Mouse (Mus musculus): ENCODE measurements at regions not wholly inside any gene's neighbourhood (a gene's known extent, or its start where the extent isn't known, plus 50 kb on each side); places are given as distances from the start of the nearest gene placed in this dataset.

- ATAC-seq (ENCODE audit: insufficient number of reproducible peaks, low FRiP score, low TSS enrichment, low read depth) = no peak
- H3K9me3 ChIP-seq = no peaks in the 10 kb centered on the region
These were observed 104.3 kb upstream of the Foxn2 start for GRCm38 (mm10) chr17:88336140-88336769.

DNA sequence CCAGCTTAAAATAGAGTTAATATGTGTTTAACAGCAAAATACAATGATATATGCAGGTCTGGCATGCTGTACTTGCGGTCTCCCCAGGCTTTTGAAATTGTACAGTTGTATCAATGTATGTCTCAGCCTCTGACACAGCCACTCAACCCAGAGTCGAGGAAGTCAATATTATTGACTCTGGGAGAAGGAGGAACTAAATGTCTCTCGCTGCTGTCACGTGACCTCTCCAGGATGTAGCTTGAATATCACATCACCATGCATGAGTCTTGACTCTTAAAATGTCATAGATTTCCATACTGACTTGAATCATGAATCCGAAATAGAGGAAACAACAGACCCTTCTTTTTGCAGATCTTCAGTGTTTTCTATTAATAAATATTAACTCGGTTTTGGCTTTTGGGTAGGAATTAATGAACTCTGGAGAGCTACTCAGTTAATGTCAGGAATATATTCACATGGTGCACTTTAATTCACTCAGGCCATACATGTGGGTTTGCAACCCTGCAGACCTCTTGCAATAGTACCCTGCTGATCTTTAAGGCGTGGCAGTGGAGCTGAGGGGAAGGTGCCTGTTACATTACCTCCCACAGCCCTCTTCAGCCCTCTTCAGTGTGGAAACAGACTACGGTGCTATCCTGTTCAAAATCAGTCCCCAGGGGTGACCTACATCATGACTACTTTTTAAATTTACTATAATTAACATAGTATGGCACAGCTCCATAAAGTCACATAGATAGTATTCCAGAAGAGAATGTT is 102.7 kb upstream of the Foxn2 start:
- no peaks in the 10 kb centered on the region for H3K4me1 ChIP-seq
- H3K27me3 ChIP-seq = no peaks in the 10 kb centered on the region
- no peak overlapping the region for H3K4me3 ChIP-seq
- no peak overlapping the region for H3K27ac ChIP-seq
- 82% methylated on average over 8 of the region's 8 CpGs for WGBS
- H3K9me3 ChIP-seq = no peaks in the 10 kb centered on the region
- no peak overlapping the region for H3K9ac ChIP-seq
- no peaks in the 10 kb centered on the region for H3K36me3 ChIP-seq
- H3K4me2 ChIP-seq = no peak overlapping the region
- ATAC-seq (ENCODE audit: insufficient number of reproducible peaks, low FRiP score, low TSS enrichment, low read depth) = no peak

More at GRCm38 (mm10) chr17:88336140-88336769, 104.3 kb upstream of the Foxn2 start:
- H3K9ac ChIP-seq = no peak overlapping the region
- H3K4me2 ChIP-seq = no peak overlapping the region
- H3K36me3 ChIP-seq = no peaks in the 10 kb centered on the region
- 50% methylated on average over 3 of the region's 3 CpGs for WGBS
- H3K4me3 ChIP-seq = no peak overlapping the region
- no peak overlapping the region for H3K27ac ChIP-seq
- no peaks in the 10 kb centered on the region for H3K4me1 ChIP-seq
- H3K27me3 ChIP-seq = no peaks in the 10 kb centered on the region

DNA sequence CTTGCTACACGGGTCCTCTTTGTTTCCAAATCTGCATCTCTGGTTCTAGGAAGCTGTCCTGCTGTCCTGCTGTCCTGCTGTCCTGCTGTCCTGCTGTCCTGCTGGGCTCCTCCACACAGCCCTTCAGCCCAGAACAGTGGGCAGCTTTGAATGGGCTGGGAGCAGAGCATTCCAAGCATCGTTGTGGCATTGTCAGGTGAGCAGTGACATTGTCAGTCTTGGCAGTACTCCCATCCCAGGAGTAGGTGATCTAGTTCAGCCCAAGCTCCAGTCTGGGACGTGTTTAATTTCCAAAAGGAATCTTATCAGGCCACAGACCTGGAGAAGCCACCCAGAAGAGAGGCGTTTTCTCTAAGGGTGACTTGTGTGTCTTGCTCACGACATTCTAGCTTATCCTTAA is 99.4 kb upstream of the Foxn2 start:
- Histone ChIP-seq H3K4me3 (no peak overlapping the region), H3K4me1 (no peaks in the 10 kb centered on the region), H3K9me3 (no peaks in the 10 kb centered on the region), H3K27me3 (no peaks in the 10 kb centered on the region), H3K27ac (no peak overlapping the region), H3K9ac (no peak overlapping the region), H3K36me3 (no peaks in the 10 kb centered on the region), H3K4me2 (no peak overlapping the region)
- 73% methylated on average over 5 of the region's 5 CpGs for WGBS
- ATAC-seq (ENCODE audit: insufficient number of reproducible peaks, low FRiP score, low TSS enrichment, low read depth) = no peak

DNA sequence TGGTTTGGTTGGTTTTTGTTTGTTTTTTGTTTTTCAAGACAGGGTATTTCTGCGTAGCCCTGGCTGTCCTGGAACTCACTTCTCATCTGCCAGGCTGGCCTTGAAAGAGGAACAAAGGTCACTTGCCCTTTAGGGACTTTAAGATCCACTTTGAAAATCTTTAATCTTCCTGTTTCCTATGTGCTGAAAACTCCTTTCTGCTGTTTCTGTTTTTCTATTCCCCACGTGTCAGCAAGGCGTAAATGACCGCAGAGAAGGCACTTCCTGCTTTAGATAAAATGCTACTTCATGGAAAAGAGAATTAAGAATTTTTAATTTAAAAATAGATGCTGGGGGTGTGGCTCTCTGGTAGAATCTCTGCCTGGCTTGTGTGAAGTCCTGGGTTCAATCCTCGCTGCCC is 98.9 kb upstream of the Foxn2 start:
- no peak for ATAC-seq (ENCODE audit: insufficient number of reproducible peaks, low FRiP score, low TSS enrichment, low read depth)
- Histone ChIP-seq H3K27me3 (no peaks in the 10 kb centered on the region), H3K4me1 (no peaks in the 10 kb centered on the region), H3K9ac (no peak overlapping the region), H3K27ac (no peak overlapping the region), H3K36me3 (no peaks in the 10 kb centered on the region), H3K9me3 (no peaks in the 10 kb centered on the region), H3K4me2 (no peak overlapping the region), H3K4me3 (no peak overlapping the region)
- WGBS = 71% methylated on average over 5 of the region's 5 CpGs

DNA sequence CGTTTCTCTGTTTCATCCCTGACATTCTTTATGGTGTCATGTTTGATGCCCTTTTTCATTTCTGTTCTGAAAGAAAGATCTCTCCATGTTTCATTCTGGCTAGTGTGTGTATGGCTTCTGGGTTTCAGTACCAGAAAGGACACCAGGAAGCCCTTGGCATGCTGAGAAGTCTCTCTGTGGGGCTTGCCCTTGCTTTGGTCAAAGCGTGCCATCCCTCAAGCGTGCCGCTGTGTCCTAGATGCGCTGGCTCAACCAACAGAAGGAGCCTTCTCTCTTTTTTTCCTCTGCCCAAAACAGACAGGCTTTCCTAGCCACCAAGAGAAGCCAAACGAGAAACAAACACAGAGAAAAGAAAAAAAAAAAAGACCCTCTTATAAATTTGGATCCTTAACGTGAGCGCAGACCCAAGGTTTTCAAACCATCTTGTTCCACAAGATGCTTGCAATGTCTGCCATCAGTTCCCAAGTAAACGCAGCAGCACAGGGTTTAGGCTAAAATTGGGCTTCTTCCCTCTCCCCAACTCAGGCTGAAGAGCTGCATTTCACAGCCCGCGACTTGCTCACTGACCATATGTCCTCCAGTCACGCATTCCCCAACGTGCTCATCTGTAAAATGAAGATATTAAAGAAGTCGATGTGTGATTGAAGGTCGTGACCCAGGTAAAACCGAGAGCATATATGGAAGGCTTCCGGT is 97.3 kb upstream of the Foxn2 start:
- 80% methylated on average over 17 of the region's 17 CpGs for WGBS
- H3K9me3 ChIP-seq = no peaks in the 10 kb centered on the region
- H3K27ac ChIP-seq = no peak overlapping the region
- no peak overlapping the region for H3K4me3 ChIP-seq
- H3K9ac ChIP-seq = no peak overlapping the region
- H3K4me2 ChIP-seq = no peak overlapping the region
- H3K27me3 ChIP-seq = no peaks in the 10 kb centered on the region
- no peaks in the 10 kb centered on the region for H3K4me1 ChIP-seq
- ATAC-seq (ENCODE audit: insufficient number of reproducible peaks, low FRiP score, low TSS enrichment, low read depth) = no peak
- H3K36me3 ChIP-seq = no peaks in the 10 kb centered on the region

DNA sequence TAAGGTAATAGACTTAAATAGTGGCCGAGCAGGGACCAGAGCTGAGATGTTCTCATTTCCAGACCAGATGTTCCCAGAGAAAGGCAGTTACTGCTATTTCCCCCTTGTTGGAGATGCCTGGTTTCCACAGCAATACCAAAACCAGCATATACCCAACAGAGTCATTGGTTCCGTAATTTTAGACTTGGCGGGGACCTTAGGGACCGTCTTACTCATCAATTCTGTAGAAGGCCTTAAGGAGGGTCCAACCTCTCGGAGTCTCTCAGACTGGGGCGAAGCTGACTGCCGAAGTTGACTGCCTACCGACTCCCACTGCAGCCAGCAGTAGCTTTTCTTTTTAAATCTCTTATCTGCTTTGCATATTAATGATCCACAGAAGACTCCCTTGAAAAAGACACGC is 95.1 kb upstream of the Foxn2 start:
- no peak for ATAC-seq (ENCODE audit: insufficient number of reproducible peaks, low FRiP score, low TSS enrichment, low read depth)
- Histone ChIP-seq H3K4me1 (no peaks in the 10 kb centered on the region), H3K27me3 (no peaks in the 10 kb centered on the region), H3K9me3 (no peaks in the 10 kb centered on the region), H3K4me2 (no peak overlapping the region), H3K4me3 (no peak overlapping the region), H3K27ac (no peak overlapping the region), H3K36me3 (no peaks in the 10 kb centered on the region), H3K9ac (no peak overlapping the region)
- WGBS = 82% methylated on average over 9 of the region's 9 CpGs

- no peaks in the 10 kb centered on the region for H3K9me3 ChIP-seq
- no peak for ATAC-seq (ENCODE audit: insufficient number of reproducible peaks, low FRiP score, low TSS enrichment, low read depth)
- no peaks in the 10 kb centered on the region for H3K4me1 ChIP-seq
- no peak overlapping the region for H3K4me2 ChIP-seq
- no peaks in the 10 kb centered on the region for H3K27me3 ChIP-seq
- H3K36me3 ChIP-seq = no peaks in the 10 kb centered on the region
- no peak overlapping the region for H3K9ac ChIP-seq
- 74% methylated on average over 3 of the region's 3 CpGs for WGBS
- H3K4me3 ChIP-seq = no peak overlapping the region
- no peak overlapping the region for H3K27ac ChIP-seq
These were observed 93.6 kb upstream of the Foxn2 start for GRCm38 (mm10) chr17:88346896-88347295.

GRCm38 (mm10) chr17:88349825-88350460 is 90.6 kb upstream of the Foxn2 start:
- ATAC-seq (ENCODE audit: insufficient number of reproducible peaks, low FRiP score, low TSS enrichment, low read depth) = no peak
- Histone ChIP-seq H3K4me1 (no peaks in the 10 kb centered on the region), H3K36me3 (no peaks in the 10 kb centered on the region), H3K27me3 (no peaks in the 10 kb centered on the region), H3K4me2 (no peak overlapping the region), H3K4me3 (no peak overlapping the region), H3K9ac (no peak overlapping the region), H3K9me3 (no peaks in the 10 kb centered on the region), H3K27ac (no peak overlapping the region)
- WGBS = 86% methylated on average over 5 of the region's 5 CpGs

DNA sequence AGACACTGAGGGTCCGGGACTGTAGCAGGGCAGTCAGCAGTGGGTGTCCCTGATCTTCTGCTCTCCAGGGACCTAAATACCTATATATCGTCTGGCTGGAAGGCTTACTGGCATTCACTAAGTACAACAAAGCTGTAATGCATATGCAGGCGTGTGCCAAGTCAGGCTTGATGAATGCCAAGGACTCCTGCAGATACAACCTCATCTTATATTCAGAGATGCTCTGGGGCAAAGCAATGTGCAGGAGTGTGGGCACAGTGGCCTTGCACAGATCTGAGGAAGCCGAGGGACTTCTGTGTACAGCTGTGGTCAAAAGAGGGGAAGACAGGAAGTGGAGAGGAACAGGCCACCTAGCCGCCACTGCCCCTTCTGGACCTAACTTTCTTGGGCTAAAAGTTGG is 89.5 kb upstream of the Foxn2 start:
- Histone ChIP-seq H3K4me3 (no peak overlapping the region), H3K36me3 (no peaks in the 10 kb centered on the region), H3K27ac (no peak overlapping the region), H3K4me2 (no peak overlapping the region), H3K4me1 (no peaks in the 10 kb centered on the region), H3K9ac (no peak overlapping the region), H3K27me3 (no peaks in the 10 kb centered on the region), H3K9me3 (no peaks in the 10 kb centered on the region)
- ATAC-seq (ENCODE audit: insufficient number of reproducible peaks, low FRiP score, low TSS enrichment, low read depth) = no peak
- WGBS = 85% methylated on average over 5 of the region's 5 CpGs

- Histone ChIP-seq H3K4me2 (no peak overlapping the region), H3K27me3 (no peaks in the 10 kb centered on the region), H3K36me3 (no peaks in the 10 kb centered on the region), H3K4me1 (no peaks in the 10 kb centered on the region), H3K9ac (no peak overlapping the region), H3K4me3 (no peak overlapping the region), H3K9me3 (no peaks in the 10 kb centered on the region), H3K27ac (no peak overlapping the region)
- no peak for ATAC-seq (ENCODE audit: insufficient number of reproducible peaks, low FRiP score, low TSS enrichment, low read depth)
These were observed 87.6 kb upstream of the Foxn2 start for GRCm38 (mm10) chr17:88352960-88353359.

DNA sequence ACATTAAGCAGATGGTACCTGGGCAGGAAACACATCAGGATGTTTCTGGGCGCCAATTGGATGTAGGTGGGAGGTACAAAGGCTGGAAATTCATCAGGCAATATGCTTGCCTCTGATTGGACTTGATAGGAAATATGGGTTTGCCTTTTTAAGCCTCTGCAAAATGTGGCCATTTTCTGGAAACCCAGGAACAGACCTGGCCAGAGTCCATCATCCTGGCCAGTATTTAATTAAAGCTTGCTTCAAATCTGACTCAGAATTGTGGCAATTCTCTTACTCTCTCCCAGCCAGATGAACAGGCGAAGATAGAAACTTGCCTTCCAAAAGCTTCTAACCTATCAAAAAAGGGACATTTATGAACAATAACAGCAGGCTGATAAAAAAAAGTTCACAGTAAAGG is 79.3 kb upstream of the Foxn2 start:
- H3K27me3 ChIP-seq = no peaks in the 10 kb centered on the region
- no peak overlapping the region for H3K27ac ChIP-seq
- no peaks in the 10 kb centered on the region for H3K4me1 ChIP-seq
- H3K4me3 ChIP-seq = no peak overlapping the region
- 71% methylated on average over 2 of the region's 2 CpGs for WGBS
- ATAC-seq (ENCODE audit: insufficient number of reproducible peaks, low FRiP score, low TSS enrichment, low read depth) = no peak
- H3K36me3 ChIP-seq = no peaks in the 10 kb centered on the region
- no peaks in the 10 kb centered on the region for H3K9me3 ChIP-seq
- no peak overlapping the region for H3K9ac ChIP-seq
- no peak overlapping the region for H3K4me2 ChIP-seq

GRCm38 (mm10) chr17:88362404-88362803 is 78.1 kb upstream of the Foxn2 start:
- Histone ChIP-seq H3K9ac (no peak overlapping the region), H3K4me3 (no peak overlapping the region), H3K4me1 (no peaks in the 10 kb centered on the region), H3K4me2 (no peak overlapping the region), H3K36me3 (no peaks in the 10 kb centered on the region), H3K9me3 (no peaks in the 10 kb centered on the region), H3K27ac (no peak overlapping the region), H3K27me3 (no peaks in the 10 kb centered on the region)
- no peak for ATAC-seq (ENCODE audit: insufficient number of reproducible peaks, low FRiP score, low TSS enrichment, low read depth)
- WGBS = 89% methylated on average over 11 of the region's 11 CpGs
